Mouse (Mus musculus): ENCODE measurements at regions not wholly inside any gene's neighbourhood (a gene's known extent, or its start where the extent isn't known, plus 50 kb on each side); places are given as distances from the start of the nearest gene placed in this dataset.

DNA sequence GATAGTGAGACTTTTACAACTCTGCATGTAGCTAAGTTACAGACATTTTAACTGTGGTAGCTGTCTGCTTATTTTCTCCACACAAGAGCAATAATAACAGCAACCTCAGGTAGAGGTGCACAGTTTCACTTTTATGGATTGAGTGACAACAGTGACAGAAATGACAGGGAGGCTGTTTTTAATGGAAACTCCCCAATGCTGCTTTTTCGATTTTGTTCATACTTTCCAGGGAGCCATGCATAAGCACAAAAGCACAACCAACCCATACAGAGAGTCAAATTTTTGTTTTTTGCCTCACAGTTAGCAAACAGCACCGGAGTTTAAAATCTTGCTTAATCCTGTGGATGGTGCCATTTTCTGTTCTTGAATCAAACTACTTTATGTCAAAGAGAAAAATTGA is 955.6 kb downstream of the Tbl1xr1 start:
- DNase-seq: no peak

DNA sequence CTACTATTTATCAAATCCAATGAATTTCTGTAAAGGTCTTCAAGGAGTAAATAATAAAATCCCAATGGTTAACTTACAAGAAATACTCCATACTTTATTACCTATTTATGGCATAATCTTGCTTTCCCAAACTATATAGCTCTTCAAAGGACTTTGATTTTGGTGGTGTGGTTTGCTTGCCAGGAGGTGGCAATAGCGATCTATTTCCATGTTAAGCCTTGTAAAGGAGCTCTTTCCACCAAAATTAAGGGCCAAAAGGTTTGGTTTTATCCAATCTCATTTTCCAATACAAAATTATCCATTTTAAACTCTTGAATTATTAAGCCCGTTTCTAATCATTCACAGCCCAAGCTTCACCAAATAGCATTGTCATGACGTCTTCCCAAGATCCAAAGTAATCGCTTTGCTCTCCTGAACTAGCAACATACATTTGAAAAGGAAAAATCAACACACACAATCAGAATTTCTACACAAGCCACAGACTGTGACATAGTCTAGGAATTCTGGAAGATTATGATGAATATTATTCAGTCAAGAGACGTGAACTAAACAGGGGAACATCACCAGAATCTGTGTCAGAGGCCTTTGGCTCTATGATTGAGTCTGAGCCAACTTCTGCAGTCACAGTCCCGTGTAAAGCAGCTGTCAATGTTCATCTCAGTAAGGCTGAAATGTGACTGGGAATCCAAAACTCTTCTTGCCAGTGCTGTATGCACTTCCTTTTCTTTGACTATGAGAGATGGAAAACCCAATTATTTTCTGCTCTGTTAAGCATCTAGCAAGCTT is 986.9 kb downstream of the Tbl1xr1 start:
- DNase-seq: no peak

DNA sequence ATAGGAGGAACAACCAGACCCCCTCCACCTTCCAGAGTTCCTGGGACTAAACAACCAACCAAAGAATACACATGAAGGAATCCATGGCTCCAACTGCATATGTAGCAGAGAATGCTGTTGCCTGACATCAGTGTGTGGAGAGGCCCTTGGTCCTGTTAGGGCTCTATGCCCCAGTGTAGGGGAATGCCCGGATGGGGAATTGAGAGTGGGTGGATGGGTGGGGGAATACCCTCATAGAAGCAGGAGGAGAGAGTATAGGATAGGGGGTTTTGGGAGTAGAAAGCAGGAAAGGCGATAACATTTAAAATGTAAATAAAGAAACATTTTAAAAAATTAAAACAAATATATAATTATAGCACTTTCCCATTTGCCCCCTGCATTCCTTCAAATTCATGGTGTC is 995.0 kb downstream of the Tbl1xr1 start:
- no peak for DNase-seq
